Mouse (Mus musculus): ENCODE data around the gene C2cd4c. TPM values are rescaled to one million over a fixed set of nuclear protein-coding genes. Genes with fewer than 3 reads are reported as not detected.

C2cd4c gene
- total and polyA plus RNA-seq, 3 experiments: 0.01 TPM; not detected in 2

DNA sequence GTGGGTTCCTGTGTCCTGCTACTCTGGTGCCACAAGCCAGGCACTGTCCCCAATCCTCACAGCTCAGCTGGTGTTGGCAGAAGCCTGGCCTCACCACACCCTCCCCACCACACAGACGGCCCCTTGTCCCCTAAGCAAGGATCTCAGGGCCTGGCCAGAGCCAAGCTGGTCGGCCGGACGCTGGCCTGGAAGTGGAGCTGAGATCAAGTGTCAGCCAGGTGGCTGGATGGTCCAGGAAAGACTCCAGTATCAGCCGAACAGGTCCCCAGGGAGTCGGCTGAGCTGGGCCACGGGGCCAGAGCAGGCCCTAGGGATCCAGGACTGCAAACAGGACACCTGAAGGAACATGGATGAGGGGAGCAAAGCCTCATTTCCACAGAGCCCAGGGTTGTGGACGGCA is 31.9 kb upstream of the C2cd4c start, which contains the start of gene Odf3l2:
Odf3l2 (minus strand) TSS at position 28 of the 400 bp plus-strand sequence.
- no peak within 1 kb of the TSS for H3K9ac ChIP-seq (ENCODE audit: control insufficient read depth, low read depth, low read length, poor library complexity, severe bottlenecking)
- no peaks in the 10 kb centered on the region for H3K9me3 ChIP-seq (replicated peaks; ENCODE audit: insufficient read depth, low read length)
- no peak within 1 kb of the TSS for H3K27ac ChIP-seq (ENCODE audit: control insufficient read depth, low read depth, low read length)
- H3K36me3 ChIP-seq (ENCODE audit: control insufficient read depth in 1 of 2, insufficient read depth in 2 of 2, low read length in 2 of 2): no peaks in the 10 kb centered on the region
- no peaks in the 10 kb centered on the region for H3K4me1 ChIP-seq (ENCODE audit: control insufficient read depth in 1 of 2, insufficient read depth in 2 of 2, low read length in 2 of 2)
- no peaks in the 10 kb centered on the region for H3K79me2 ChIP-seq (ENCODE audit: control insufficient read depth, insufficient read depth, low read length, poor library complexity)
- no peak for DNase-seq (ENCODE audit: low read depth, low spot score)
- no peak for TF ChIP-seq HCFC1 (IDR thresholded peaks at IDR 0.05; ENCODE audit: low read depth, low read length)
- TF ChIP-seq MAZ (IDR thresholded peaks at IDR 0.05; ENCODE audit: low read depth, low read length): no peak
- no peak for TF ChIP-seq MEF2A (IDR thresholded peaks at IDR 0.05; ENCODE audit: extremely low read depth, insufficient replicate concordance, low read depth, low read length, poor library complexity, severe bottlenecking)
- no peak for TF ChIP-seq MYB (IDR thresholded peaks at IDR 0.05; ENCODE audit: low read depth, low read length)
- TF ChIP-seq CTCF (IDR thresholded peaks at IDR 0.05 in 2 of 3, conservative IDR thresholded peaks at IDR 0.05 in 1 of 3; ENCODE audit: control insufficient read depth in 1 of 3, insufficient read depth in 1 of 3, low read depth in 2 of 3, low read length in 3 of 3, poor library complexity in 1 of 3, severe bottlenecking in 1 of 3): no peak
- TF ChIP-seq CHD1 (IDR thresholded peaks at IDR 0.05; ENCODE audit: low read depth, low read length): no peak
- TF ChIP-seq RAD21 (IDR thresholded peaks at IDR 0.05; ENCODE audit: low read depth, low read length): no peak
- no peak for TF ChIP-seq ETS1 (IDR thresholded peaks at IDR 0.05; ENCODE audit: low read depth, low read length)
- no peak for TF ChIP-seq TBP (IDR thresholded peaks at IDR 0.05; ENCODE audit: low read depth, low read length)
- TF ChIP-seq KAT2A (conservative IDR thresholded peaks at IDR 0.05; ENCODE audit: low read depth, low read length): no peak
- no peak for TF ChIP-seq SMC3 (IDR thresholded peaks at IDR 0.05; ENCODE audit: low read depth, low read length)
- TF ChIP-seq UBTF (IDR thresholded peaks at IDR 0.05; ENCODE audit: borderline replicate concordance, insufficient read depth, low read depth, low read length): no peak
- TF ChIP-seq CHD2 (IDR thresholded peaks at IDR 0.05; ENCODE audit: low read length): no peak
- no peak for TF ChIP-seq RCOR1 (IDR thresholded peaks at IDR 0.05; ENCODE audit: low read depth, low read length)
- no peaks in the 10 kb centered on the region for H3K27me3 ChIP-seq (ENCODE audit: control insufficient read depth in 1 of 2, insufficient read depth in 2 of 2, low read length in 2 of 2)
- no peak within 1 kb of the TSS for H3K4me3 ChIP-seq (ENCODE audit: control insufficient read depth in 1 of 2, insufficient read depth in 1 of 2, low read depth in 2 of 2, low read length in 2 of 2)

DNA sequence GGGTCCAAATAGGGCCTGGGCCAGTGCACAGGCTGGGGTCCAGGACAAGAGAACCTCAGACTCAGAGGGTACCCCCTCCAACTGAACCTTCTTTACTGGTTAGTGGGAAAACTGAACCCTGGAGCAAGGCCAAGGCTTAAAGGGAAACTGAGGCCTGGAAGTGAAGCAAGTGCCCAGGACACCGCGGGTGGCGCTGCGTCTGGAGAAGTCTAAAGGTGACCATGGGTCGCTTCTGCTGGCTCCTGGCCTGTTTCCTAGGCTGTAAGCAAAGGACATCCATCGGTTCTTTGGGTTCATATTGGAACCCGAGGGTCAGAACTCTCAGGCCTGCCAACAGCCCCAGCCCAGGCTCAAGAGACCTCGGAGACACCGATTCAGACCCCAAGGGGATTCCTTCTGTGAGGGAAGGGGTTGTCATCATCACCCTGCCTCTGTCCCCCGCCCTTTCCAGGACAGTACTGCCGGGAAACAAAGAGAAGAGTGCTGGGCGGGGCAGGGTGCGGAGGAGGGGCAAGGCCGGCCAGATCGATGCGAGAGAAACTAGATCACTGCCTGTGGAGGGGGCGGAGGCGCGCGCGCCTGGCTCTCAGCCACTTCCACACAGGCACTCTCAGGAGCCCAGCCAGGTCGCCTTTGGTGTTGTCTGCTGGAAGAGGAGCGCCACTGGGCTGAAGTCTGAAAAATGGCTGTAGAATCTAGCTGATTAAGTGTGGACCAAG is 24.8 kb upstream of the C2cd4c start:
- H3K27me3 ChIP-seq (ENCODE audit: control insufficient read depth in 1 of 2, insufficient read depth in 2 of 2, low read length in 2 of 2): no peaks in the 10 kb centered on the region
- H3K79me2 ChIP-seq (ENCODE audit: control insufficient read depth, insufficient read depth, low read length, poor library complexity): no peaks in the 10 kb centered on the region
- H3K36me3 ChIP-seq (ENCODE audit: control insufficient read depth in 1 of 2, insufficient read depth in 2 of 2, low read length in 2 of 2): no peaks in the 10 kb centered on the region
- no peaks in the 10 kb centered on the region for H3K4me1 ChIP-seq (ENCODE audit: control insufficient read depth in 1 of 2, insufficient read depth in 2 of 2, low read length in 2 of 2)
- no peak for TF ChIP-seq RAD21 (IDR thresholded peaks at IDR 0.05; ENCODE audit: low read depth, low read length)
- TF ChIP-seq POLR2A (IDR thresholded peaks at IDR 0.05; ENCODE audit: control insufficient read depth in 1 of 2, insufficient read depth in 1 of 2, low read depth in 1 of 2, low read length in 2 of 2, poor library complexity in 1 of 2): no peak
- TF ChIP-seq RCOR1 (IDR thresholded peaks at IDR 0.05; ENCODE audit: low read depth, low read length): no peak
- TF ChIP-seq CHD1 (IDR thresholded peaks at IDR 0.05; ENCODE audit: low read depth, low read length): no peak
- no peak for TF ChIP-seq ZC3H11A (IDR thresholded peaks at IDR 0.05; ENCODE audit: low read depth, low read length)
- no peak for TF ChIP-seq POLR2AphosphoS5 (IDR thresholded peaks at IDR 0.05; ENCODE audit: borderline replicate concordance, low read depth, low read length)
- no peak for TF ChIP-seq CHD2 (IDR thresholded peaks at IDR 0.05; ENCODE audit: low read length)
- no peak for TF ChIP-seq ETS1 (IDR thresholded peaks at IDR 0.05; ENCODE audit: low read depth, low read length)
- TF ChIP-seq BHLHE40 (IDR thresholded peaks at IDR 0.05; ENCODE audit: borderline replicate concordance, low read depth, low read length): no peak
- no peak for TF ChIP-seq EP300 (IDR thresholded peaks at IDR 0.05; ENCODE audit: low read depth in 1 of 2, low read length in 2 of 2)
- TF ChIP-seq MXI1 (IDR thresholded peaks at IDR 0.05; ENCODE audit: low read depth, low read length): no peak
- no peak for TF ChIP-seq USF1 (IDR thresholded peaks at IDR 0.05; ENCODE audit: low read depth, low read length)
- no peak overlapping the region for H3K27ac ChIP-seq (ENCODE audit: control insufficient read depth, low read depth, low read length)
- no peak overlapping the region for H3K9ac ChIP-seq (ENCODE audit: control insufficient read depth, low read depth, low read length, poor library complexity, severe bottlenecking)
- no peaks in the 10 kb centered on the region for H3K9me3 ChIP-seq (replicated peaks; ENCODE audit: insufficient read depth, low read length)
- H3K4me3 ChIP-seq (ENCODE audit: control insufficient read depth in 1 of 2, insufficient read depth in 1 of 2, low read depth in 2 of 2, low read length in 2 of 2): no peak overlapping the region
- DNase-seq (ENCODE audit: low read depth, low spot score): no peak
